Mouse (Mus musculus): ENCODE results near the gene Daam2. TPM values are rescaled to one million over a fixed set of nuclear protein-coding genes. Genes with fewer than 3 reads are reported as not detected.

Daam2 gene
- total RNA-seq (2023): not detected

DNA sequence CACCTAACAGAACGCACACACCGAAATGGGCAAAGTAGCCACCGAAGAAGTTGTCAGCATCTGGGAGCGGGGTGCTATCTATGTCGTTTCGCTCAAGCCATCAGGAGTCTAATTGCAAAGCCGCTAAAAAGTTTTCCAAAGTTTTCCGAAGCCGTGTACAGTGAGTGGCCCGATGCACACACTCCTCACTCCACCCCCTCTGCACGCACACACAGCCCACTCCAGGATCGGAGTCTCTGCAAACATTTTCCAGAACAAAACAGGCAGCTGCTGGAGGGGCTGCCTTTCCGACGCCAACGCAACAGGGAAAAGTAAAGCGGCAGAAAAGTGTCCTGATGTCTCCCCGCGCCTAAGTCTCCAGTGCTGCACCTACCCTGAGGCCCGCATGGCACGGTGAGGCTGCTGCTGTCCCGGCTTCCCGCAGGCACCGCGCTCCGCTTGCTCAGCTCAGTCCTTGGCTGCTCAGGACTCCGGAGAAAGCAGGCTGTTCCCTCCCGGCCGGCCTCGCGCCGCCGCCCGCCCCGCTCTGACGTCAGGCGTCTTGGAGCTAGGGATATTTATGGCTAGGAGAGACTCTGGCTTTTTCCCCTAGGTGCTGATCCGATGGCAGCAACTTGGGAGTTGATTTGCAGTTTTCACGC lies at the start of gene Daam2:
Gene Daam2, minus strand, starts transcription at position 514 of the 641 bp plus-strand sequence.

GRCm38 (mm10) chr17:49428239-49428688 lies 135.9 kb downstream of the Daam2 start, which contains the start of gene Mocs1:
TSS of gene Mocs1 (plus strand) at chr17:49428362.

Other genes with a start within 250 kb of the Daam2 start
- gene Mocs1, start 136.0 kb downstream of the Daam2 start, total RNA-seq (2023): 29.8 TPM
- not detected for gene Kif6, start 50.8 kb upstream of the Daam2 start, total RNA-seq (2023)

All from CD4-positive naive resting alpha-beta T cell, adult 76 days (primary cell).